Mouse (Mus musculus) heart, adult 18-20 months (tissue): ENCODE measurements around the gene Smg5. TPM values are rescaled to one million over a fixed set of nuclear protein-coding genes. Genes with fewer than 3 reads are reported as not detected.
"Not testable (repeated sequence)": the region's sequence is repeated elsewhere in the genome, so short reads cannot be mapped to it uniquely, and the experiment has no call there.

Source experiments
- DNase-seq, 2 experiments: peaks; one replicate each; pipeline ENCODE4 v3.0.0; 2021 to 2022; ENCODE audit warnings: mixed read lengths in 1 of 2
- long read RNA-seq, 2 experiments: library from polyadenylated mRNA; stranded (forward); transcript quantifications; one replicate each; pipeline ENCODE4 v2.0.0; 2021
- total RNA-seq, 2 experiments: library from RNA; stranded (reverse); gene quantifications; 2 replicates each; pipeline ENCODE4 v1.2.3; 2021

The Smg5 gene
- total RNA-seq: 10 to 100 TPM; 48.3 to 55.9 TPM
- long read RNA-seq, experiment 1, full-length matches to known transcripts: 6 of 12 reads
- long read RNA-seq, experiment 1, partial matches to known transcripts: 1 of 12 reads
- long read RNA-seq, experiment 1, other reads (novel, unspliced or antisense): 5 of 12 reads
- long read RNA-seq, experiment 2, full-length matches to known transcripts: 3 of 6 reads
- long read RNA-seq, experiment 2, partial matches to known transcripts: 1 of 6 reads
- long read RNA-seq, experiment 2, other reads (novel, unspliced or antisense): 2 of 6 reads

- peak; percentile 98 for DNase-seq
Observed at GRCm38 (mm10) chr3:88336058-88337013, at the start of gene Smg5, which contains the start of gene Tmem79. Smg5 (plus strand) TSS chr3:88336260. Tmem79 (minus strand) TSS chr3:88336148.

DNA sequence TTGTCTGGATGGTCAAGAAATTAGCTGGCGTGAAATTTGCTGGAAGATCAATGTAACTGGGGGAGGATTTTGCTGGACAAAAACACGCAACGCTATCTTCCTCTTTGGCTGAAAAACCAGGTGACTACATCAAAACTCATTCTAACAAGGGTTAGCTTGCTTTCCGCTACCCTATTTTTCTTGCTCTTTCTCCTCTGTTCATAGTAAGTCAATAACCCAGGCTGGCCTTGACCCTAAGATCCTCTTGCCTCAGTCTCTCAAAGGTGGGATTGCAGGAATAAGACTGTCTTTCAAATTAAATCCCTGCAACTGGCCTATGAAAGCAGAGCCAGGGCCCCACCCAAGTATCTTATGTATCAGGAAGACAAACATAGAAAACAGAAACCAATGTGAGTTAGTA is 49.0 kb upstream of the Smg5 start, which contains the start of gene Gm38392:
TSS of gene Gm38392 (minus strand) at position 101 of the 400 bp plus-strand sequence.
- DNase-seq: no peak

DNA sequence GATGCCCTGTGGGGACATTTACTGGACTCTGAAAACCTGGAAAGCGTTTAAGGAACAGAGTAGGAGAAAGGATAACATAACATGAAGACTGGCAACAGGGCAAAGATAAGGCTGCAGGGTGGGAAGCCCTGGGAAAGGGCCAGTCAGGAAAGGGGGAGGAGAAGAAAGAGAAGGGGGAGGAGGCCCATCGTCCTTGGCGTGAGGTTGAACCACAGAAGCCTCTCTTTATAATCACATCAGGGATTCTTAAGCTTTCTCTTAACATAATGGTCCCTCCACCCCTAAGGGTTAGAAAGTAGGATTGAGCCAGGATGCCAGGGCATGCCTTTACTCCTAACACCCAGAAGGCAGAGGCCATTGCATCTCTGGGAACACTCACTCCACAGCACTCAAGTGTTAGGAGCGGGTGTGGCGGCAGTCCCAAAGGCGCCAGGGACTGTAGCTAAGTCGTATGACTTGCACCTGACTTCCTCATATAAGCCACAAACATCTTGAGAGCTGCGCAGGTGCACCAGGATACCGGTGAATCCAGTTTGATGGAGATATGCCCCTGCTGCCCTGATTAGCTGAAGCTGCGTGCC is 47.8 kb upstream of the Smg5 start:
- not testable (repeated sequence) for DNase-seq

DNA sequence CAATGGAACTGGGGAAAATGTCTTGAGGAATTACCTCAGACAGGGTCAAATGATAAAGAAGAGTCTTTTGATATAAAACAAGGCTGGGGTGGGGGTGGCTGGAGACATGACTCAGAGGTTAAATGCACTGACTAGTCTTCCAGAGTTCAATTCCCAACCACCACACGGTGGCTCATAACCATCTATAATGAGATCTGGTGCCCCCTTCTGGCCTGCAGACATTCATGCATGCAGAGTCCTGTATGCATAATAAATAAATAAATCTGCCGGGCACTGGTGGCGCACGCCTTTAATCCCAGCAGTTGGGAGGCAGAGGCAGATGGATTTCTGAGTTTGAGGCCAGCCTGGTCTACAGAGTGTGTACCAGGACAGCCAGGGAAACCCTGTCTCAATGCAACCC is 44.1 kb upstream of the Smg5 start:
- peak in 1 of 2 experiments; percentile 17 for DNase-seq

DNA sequence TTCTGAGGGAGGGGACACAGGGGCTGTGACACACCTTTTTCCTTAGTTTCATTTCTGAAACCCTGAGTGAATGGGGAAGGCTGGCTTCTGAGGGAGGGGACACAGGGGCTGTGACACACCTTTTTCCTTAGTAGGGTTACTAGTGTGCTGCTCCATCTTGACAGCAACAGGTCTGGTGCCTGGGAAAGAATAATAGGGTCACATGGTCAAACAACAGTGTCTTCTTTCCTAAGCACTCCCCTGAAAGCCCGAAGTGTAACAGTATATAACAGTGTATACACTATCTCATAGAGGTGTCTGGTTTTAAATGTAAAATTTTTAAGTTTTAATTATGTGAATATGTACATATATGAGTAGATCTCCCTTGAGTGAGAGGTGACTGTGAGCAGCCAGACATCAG is 40.8 kb upstream of the Smg5 start:
- DNase-seq: not testable (repeated sequence)

DNA sequence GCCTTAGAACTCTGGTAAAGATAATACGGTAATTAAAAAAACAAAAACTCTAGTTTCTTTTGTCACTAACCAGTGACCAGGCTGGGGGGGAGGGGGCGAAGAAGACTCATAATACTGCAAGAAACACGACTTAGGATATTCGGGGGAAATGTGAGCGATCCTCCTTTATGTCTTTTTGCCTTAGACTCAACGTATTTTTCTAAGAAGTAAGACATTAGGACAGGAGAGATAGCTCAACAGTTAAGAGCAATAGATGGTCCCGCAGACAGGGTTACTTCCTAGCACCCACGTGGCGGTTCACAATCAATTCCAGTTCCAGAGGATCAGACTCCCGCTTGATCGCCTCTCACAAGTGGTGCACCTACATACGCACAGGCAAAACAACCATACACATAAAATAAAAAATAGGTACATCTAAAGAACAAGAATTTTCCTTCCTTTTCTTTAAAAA is 39.9 kb upstream of the Smg5 start:
- DNase-seq: no peak

DNA sequence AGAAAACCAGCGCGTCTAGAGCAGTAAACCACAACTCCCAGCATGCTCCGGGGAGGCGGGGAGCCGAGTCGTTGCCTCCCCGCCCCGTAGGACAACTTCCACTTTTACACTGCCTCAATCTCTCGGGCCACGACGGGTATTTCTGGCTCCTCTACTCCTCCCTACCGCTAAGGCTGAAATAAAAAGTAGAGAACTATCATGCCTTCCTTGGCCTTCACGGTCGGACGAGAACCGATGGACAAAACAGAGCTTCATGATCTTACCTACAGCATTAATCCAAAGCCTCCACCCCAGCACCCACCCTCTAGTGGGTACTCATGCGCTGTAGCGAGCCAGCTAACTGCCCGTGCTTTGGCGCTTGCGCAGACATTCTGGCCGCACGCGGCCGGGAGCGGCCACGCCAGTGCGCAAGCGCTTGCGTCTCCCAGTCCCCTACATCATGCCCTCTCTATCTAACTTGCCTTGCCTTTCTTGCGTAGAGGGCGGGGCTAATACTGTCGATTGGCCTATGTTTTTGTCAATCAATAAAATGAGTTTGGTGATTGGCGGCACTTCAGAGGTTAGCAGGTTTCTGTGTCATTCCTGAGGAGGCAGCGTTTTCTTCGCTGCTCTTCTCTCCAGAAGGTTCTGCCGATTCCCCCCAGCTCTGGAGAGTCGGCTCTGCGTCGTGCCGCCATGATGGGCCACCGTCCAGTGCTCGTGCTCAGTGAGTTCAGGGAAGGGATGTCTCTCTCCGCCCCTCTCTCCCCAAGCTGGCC is 39.3 kb upstream of the Smg5 start, which contains the start of the genes Tsacc and Cct3:
TSS of gene Tsacc (minus strand) at position 439 of the 758 bp plus-strand sequence.
TSS of gene Cct3 (plus strand) at position 556 of the 758 bp plus-strand sequence.
- DNase-seq: peak; percentile 97 to 99

GRCm38 (mm10) chr3:88297321-88297851 is 38.7 kb upstream of the Smg5 start:
- DNase-seq: peak in 1 of 2 experiments; percentile 20

- no peak for DNase-seq
Observed at GRCm38 (mm10) chr3:88299172-88299571, 36.9 kb upstream of the Smg5 start.

GRCm38 (mm10) chr3:88324951-88325405 is 11.1 kb upstream of the Smg5 start, which contains the start of gene Glmp:
Glmp (plus strand) TSS chr3:88325023.
- DNase-seq: peak; percentile 81 to 85

GRCm38 (mm10) chr3:88328956-88329355 is 7.1 kb upstream of the Smg5 start:
- DNase-seq: no peak

- DNase-seq: peak; percentile 35 to 59
Observed at GRCm38 (mm10) chr3:88331282-88331681, 4.8 kb upstream of the Smg5 start.

- DNase-seq: no peak
Observed at GRCm38 (mm10) chr3:88334029-88334658, 1.9 kb upstream of the Smg5 start.

DNA sequence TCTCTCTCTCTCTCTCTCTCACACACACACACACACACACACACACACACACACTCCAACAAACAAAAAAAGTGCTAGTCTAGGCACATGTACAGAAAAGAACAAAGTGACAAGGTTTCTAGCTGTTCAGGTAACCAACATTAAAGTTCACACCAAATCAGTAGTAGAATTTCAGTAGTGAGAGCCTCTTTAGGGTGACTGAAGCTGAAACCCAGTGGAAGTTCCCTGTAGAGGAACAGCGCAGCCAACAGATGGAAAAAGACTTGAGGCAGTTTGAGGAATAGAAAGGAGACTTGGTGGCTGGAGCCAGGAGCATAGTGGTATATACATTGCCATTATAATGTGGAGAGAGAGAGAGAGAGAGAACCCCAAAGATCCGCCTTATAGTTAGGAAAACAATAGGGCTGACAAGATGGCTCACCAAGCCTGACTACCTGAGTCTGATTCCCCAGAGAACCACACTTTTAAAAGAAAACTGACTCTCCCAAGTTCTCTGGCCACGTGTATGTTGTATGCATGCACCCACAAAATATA is 1.1 kb upstream of the Smg5 start:
- DNase-seq: no peak

GRCm38 (mm10) chr3:88335436-88336053 is 515 bp upstream of the Smg5 start:
- DNase-seq: peak in 1 of 2 experiments; percentile 58

DNA sequence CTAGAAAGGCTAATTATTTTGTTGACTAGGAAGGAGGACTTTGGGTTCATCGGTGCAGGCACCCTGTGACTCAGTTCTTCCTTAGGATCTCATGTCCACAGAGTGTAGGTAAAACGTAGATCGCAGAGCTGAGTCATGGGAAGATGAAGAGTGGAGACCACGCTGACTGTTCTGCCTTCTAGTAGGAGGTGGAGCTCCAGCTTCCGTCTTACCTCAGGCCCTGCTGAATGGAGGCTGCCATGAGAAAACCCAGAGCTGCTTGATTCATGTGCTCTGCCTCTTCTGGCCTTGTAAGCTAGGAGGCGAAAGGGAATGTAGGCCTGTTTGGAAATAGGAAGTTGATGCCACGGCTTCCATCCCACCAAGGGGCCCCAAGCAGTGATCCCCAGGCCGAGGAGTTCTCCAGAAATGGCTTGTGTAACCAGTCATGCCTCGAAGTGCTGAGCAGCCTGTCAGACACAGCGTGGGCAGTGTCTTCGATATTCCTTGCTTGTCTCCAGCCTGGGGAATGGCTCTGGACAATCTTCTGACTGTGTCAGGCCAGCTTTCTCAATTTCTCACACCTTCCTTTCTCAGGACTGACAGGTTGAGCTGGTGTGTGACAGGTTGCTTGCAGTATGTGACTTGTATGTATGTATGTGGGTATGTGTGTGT is 1.4 kb downstream of the Smg5 start:
- DNase-seq: no peak

DNA sequence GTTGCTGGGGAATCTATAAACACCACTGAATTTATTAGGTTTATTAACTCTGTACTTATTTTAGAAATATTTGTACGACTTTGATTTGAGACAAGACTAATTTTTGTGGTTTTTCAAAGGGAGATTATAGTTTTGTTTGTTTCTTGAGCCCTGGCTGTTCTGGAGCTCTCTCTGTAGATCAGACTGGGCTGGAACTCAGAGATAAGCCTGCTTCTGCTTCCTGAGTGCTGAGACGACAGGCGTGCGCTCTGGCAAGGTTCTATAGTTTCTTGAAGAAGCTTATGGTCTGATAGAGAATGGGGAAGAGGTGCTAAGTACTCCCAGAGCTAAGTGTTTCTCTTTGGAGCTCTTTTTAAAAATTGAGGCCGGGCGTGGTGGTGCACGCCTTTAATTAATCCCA is 2.3 kb downstream of the Smg5 start:
- DNase-seq: no peak

- DNase-seq: no peak
Observed at GRCm38 (mm10) chr3:88339006-88339405, 2.9 kb downstream of the Smg5 start.

DNA sequence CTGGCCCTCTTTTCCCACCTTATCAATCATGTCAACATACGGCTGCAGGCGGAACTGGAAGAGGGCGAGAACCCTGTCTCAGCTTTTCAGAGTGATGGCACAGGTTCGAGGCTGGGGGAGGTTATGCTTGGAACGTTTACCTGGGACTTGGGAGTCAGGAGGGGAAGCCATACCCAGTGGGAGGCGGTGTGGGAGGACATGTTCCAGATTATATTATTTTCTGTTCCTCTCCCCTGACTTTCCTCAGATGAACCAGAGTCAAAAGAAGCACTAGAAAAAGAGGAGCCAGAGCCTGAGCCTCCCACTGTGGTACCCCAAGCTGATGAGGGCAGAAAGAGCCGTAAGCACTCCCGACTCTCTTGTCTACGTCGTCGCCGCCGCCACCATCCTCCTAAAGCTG is 14.7 kb downstream of the Smg5 start:
- DNase-seq: no peak
